Mouse (Mus musculus): ENCODE measurements around the gene Ric1.
"Not testable (repeated sequence)": the region's sequence is repeated elsewhere in the genome, so short reads cannot be mapped to it uniquely, and the experiment has no call there.

The Ric1 gene

GRCm38 (mm10) chr19:29534030-29534429, 11.9 kb downstream of the Ric1 start:
- no peak for DNase-seq

GRCm38 (mm10) chr19:29542256-29542970, 20.3 kb downstream of the Ric1 start:
- DNase-seq: no peak

DNA sequence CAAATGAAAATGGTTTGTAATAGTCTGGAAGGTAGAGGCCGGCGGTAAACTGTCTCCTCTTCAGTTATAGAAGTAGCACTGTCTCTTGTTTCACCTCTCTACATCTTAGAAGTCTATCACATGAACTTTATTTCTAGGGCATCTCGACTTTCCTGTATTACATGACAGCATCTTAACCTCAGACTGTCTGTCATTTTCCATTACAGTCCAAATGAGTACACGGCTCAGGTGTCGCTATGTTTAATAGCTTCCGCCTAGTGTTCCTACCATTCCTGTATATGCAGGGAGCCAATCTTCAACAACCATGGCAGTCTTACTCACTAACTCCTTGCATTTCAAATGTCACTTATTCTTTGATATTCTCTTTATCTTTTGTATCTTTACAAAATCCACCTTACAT, 21.9 kb downstream of the Ric1 start:
- DNase-seq: no peak

- no peak for DNase-seq
Measured at GRCm38 (mm10) chr19:29550618-29551017, 28.5 kb downstream of the Ric1 start.

DNA sequence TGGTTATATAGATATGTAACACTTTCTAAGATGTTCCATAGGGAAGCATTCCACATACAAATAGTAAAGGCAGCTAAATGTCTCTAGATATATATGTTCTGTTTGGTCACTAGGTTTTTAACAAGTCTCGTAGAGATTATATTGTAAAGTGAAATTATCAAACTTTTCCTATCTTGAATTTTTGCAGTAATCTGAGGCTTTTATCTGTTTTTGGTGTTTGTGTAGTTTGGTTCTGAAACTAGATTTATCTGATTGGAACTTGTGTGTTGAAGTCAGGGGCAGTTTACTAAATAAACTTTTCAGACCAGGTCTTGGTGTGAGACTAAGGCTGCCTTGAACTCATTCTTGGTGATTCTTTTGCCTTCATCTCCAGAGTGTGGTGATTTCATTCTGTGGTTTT, 29.0 kb downstream of the Ric1 start:
- no peak for DNase-seq

GRCm38 (mm10) chr19:29551980-29552379, 29.9 kb downstream of the Ric1 start:
- not testable (repeated sequence) for DNase-seq

DNA sequence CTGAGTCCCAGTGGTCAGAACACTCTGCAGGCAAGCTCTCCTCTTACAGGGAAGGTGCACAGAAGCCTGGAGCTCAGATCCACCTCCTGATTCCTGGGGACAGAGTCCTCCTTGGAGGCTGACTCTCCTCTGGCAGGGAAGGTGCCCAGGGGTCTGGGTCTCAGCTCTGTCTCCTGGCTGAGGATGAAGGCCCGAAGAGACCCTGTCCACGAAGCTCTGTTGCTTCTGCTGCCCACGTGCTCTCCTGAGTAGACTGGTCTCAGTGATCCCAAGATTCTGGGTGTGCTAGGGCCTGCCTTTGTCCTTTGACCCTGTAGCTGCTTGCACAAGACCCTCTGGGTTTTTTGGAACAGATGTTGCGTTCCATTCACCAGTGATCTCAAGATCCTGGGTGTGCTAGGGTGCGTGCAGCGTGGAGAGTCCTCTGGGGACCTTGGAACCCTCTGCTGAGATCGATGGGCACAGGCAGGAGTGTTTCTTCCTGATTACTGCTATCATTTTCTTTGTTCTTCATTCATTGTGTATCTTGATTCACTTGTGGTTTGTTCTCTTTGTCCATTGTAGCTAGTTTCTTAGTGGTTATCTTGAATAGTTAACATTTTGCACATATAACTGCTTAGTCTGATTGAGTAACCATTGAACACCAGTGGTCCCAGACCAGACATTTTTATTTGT, 35.2 kb downstream of the Ric1 start:
- DNase-seq: not testable (repeated sequence)

GRCm38 (mm10) chr19:29562166-29562565, 40.1 kb downstream of the Ric1 start:
- DNase-seq: no peak

GRCm38 (mm10) chr19:29562603-29563002, 40.5 kb downstream of the Ric1 start:
- DNase-seq: no peak

- peak; percentile 70 to 75 for DNase-seq
Measured at GRCm38 (mm10) chr19:29563258-29563779, 41.2 kb downstream of the Ric1 start.

DNA sequence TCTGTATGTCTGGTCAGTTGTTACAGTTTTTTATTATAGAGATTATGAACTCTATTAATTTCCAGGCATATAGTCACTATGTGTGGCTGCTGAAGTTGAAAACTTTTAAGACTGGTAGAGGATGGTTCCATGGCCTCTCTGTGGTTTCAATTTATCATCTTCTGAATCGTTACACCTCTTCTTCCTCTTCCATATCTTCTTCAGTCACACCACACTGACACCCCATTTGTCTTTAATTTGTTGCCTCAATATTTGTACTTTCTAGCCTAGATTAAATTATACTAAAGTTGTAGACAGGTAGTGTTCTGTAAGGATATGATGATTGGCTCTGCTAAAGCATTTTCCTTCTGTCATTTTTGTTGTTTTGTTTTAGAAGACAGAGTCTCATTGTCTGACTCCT, 44.4 kb downstream of the Ric1 start:
- no peak for DNase-seq

GRCm38 (mm10) chr19:29582439-29582838, 60.4 kb downstream of the Ric1 start:
- no peak for DNase-seq

GRCm38 (mm10) chr19:29583734-29584133, 61.7 kb downstream of the Ric1 start:
- DNase-seq: no peak

- DNase-seq: not testable (repeated sequence)
Measured at GRCm38 (mm10) chr19:29593783-29594182, 71.7 kb downstream of the Ric1 start.

DNA sequence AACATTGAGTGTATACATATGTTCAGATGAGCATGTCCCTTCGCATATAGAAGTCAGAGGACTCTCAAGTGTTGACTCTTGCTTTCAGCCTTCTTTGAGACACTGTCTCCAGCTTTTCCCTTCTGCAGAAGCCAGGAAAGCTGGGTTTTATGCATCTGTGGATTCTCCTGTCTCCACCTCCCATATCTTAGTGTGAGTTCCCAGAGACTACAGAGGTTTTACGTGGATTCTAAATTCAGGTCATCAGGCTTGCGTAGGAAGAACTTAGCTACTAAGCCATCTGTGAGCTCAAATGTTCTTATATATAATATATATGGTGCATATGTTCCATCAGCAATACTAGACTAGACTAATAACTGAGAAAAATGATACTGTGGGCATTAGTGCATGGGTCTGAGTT, 74.2 kb downstream of the Ric1 start:
- no peak for DNase-seq

GRCm38 (mm10) chr19:29596985-29597384, 74.9 kb downstream of the Ric1 start:
- DNase-seq: peak; percentile 50 to 54

- no peak for DNase-seq
Measured at GRCm38 (mm10) chr19:29598981-29599380, 76.9 kb downstream of the Ric1 start.

DNA sequence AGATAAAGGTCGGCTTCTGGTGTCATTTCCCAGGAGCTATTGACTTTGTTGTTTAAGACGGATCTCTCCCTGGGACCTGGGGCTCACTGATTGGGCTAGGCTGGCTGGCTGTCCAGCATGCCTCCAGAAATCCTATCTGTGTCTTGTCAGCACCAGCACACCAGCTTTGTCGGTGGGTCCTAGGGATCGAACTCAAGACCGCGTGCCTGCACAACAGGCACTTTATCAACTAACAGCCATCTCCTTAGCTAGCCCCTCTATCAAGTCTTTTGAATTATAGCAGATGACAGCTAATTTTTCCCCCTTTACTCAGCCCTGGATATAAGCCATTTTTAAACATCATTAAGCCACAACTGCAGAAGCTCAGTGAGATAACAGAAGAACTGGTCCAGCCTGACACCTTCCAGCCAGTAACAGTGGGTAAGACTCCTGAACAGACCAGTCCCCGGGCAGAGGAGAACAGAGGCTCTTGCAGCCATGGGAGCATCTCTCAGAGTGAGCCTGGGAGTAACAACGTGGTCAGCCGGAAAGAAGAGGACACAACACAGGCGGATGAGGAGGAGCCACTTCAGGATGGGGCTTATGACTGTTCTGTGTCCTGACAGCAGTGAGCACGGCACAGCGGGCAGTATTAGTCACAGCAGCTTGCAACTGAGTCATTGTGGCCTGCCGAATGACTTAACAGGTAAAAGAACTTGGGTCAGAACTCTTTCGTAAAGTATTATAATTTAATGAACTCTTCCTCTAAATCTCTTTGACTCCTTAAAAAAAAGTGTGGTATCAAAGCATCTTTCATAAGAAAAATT, 81.7 kb downstream of the Ric1 start:
- DNase-seq: no peak

GRCm38 (mm10) chr19:29604653-29605052, 82.6 kb downstream of the Ric1 start:
- no peak for DNase-seq

- DNase-seq: no peak
Measured at GRCm38 (mm10) chr19:29607521-29607920, 85.4 kb downstream of the Ric1 start.

GRCm38 (mm10) chr19:29608212-29608611, 86.1 kb downstream of the Ric1 start:
- DNase-seq: no peak

GRCm38 (mm10) chr19:29610907-29611306, 88.8 kb downstream of the Ric1 start:
- no peak for DNase-seq

DNA sequence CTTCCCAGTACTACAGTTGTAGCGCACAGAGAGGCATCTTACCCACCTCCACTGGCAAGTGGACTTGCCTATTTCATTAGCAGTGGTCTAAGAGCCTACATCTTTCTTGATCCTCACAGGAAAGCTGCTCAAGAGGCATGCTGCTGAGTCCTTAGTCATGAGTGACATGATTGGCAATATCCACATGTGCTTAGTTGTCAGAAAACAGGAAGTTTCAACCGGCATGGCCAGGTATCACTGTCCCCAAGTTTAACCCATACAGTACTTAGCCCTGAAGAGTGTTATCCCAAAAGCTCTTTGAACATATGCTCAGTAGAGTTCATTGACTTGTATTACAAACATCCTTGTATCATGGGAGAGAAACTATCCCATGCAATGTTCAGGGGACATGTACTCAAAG, 90.0 kb downstream of the Ric1 start:
- no peak for DNase-seq

Data from B cell, adult 2 months (primary cell).